Mouse (Mus musculus): ENCODE measurements around the gene Fbxw11.
"Not testable (repeated sequence)": the region's sequence is repeated elsewhere in the genome, so short reads cannot be mapped to it uniquely, and the experiment has no call there.

The Fbxw11 gene

DNA sequence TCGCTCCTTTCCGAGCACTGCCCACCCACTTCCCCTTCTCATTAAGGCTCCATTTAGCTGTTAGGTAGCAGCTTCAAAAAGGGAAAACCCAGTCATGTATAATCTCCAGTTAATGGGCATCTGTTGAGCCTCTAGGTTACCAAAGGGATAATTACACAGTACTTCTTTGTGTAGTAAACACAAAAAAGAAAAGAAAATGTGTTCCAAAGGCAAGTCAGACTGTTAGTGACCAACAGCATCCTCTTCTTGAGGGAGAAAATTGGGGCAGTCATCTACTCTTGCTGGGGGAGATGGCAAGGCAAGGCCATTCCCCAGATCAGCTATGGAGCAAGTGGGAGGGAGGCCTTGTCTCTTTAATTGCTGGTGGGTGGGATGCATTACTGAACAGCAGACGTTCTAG, 65.0 kb downstream of the Fbxw11 start:
- DNase-seq (ENCODE audit: low read depth, low spot score): no peak

DNA sequence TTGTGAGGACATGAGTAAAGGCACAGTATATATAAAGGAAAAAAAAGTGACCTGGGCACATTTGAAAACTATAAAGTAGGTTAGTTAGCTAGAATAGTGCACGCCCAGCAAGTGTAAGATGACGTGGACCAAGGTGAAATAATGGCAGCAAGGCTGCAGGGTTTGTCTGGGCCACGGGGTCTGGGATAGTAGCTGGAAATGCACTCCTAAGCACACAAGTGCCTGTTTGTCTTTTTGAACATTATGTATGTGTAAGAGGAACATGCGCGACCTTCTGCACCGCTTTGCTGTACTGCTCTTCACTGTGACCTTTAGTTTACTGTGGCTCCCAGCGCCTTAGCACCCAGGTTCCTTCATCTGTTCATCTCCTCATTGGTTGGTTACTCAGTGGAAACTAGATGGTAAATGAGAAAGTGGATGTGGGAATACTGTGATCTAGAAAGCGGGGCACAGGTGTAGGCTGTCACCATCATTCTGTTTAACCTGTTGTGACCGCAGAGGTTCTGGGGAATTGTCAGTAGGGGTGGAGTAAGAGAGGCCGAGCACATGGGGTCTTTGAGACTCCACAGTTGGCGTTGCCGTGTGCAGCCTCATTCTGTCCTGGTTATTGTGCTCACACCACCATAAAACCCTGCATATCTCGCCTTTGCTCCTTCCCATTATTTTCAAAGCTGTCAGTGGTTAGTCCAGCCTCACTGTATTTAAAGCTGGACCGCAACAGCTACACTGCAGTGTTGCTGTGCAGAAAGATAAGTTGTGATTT, 66.4 kb downstream of the Fbxw11 start:
- DNase-seq (ENCODE audit: low read depth, low spot score): no peak

DNA sequence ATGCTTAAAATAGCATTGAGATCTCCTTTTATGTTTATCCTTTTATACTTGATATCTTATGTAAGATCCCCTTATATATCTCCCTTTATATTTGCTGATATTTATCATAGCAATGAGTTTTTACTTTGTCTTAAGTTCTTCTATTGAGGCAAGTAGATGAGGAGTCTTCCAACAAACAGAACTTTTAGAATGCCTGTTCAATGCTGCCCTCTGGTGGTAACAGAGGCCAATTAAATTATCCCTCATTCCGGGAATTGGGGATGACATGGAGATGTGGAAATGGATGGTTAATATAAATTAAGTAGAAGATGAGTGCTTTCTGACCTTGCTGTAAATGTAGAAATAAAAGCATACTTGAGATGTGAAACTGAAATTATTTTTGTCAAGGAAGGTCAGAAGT, 67.0 kb downstream of the Fbxw11 start:
- DNase-seq (ENCODE audit: low read depth, low spot score): peak; percentile 64

DNA sequence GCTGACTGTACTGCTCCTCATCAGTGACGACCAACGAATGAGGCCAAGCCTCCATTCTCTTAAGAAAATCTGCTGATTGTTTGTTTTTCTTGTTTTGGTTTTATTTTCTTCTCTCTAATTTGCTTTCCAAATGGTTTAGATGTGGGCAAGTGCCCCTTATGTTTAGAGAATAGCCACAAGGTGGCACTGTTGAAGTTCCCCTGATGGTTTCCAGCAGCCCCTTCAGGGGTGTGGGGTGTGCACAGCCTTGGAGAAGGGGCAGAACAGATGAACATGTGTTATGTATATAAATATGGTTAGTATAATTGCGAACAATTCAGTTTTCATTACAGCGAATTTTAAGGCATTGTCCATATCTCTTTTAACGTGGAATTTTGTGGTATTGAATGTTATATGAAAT, 71.7 kb downstream of the Fbxw11 start:
- peak; percentile 51 for DNase-seq (ENCODE audit: low read depth, low spot score)

DNA sequence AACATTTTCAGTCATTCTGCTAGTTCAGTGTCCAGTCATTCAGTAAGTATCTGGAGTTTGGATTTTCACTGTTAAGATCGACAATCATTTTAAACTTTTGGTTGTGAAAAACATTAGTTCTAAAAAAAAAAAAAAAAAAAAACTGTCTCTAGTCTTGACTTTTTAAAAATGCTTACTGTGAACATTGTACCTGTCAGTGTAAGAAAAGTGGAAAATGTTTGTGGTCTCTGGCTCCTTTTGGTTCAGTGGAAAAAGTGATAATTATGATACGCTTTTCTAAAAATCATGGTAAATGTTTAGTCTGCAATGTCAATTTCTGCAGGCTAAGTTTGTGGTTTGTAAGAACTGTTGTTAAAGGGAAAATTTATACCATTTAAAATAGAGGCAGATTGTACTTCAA, 72.4 kb downstream of the Fbxw11 start:
- no peak for DNase-seq (ENCODE audit: low read depth, low spot score)

DNA sequence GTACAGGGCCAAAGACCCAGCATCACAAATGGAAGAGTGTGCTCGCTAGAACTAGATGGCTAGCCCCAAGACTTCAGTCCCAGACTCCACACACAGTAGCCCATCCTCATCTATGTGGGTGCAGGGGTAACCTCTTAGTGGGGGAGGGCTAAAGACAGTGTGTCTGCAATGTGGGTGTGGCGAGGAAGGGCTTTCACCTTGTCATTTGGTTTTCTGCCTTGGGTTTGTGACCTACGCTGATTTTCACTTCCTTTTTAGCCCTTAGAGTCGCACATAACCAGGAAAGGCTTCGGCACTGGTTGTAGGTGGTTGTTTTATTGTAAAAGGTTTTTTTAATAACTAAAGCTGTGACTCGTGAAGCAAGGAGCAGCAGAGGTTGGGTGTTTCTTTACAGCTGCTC, 73.0 kb downstream of the Fbxw11 start:
- no peak for DNase-seq (ENCODE audit: low read depth, low spot score)

DNA sequence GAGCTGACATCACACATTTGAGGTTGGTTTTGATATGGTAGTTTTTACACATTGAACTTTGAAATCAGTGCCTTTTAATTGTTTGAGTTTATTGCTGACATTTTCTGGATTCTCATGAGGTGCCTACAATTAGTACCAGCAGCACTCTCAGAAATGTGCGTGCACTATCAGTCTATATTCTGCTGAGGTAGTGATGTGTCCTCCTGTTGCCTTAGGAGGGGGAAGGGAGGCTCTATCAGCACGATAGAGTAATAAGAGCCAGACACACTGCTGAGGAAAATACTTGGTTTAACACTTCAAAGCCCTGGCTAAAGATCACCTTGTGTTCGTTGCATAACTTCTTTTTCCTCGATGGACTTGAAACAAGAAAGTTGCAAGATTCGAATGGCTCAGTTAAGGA, 73.4 kb downstream of the Fbxw11 start:
- no peak for DNase-seq (ENCODE audit: low read depth, low spot score)

DNA sequence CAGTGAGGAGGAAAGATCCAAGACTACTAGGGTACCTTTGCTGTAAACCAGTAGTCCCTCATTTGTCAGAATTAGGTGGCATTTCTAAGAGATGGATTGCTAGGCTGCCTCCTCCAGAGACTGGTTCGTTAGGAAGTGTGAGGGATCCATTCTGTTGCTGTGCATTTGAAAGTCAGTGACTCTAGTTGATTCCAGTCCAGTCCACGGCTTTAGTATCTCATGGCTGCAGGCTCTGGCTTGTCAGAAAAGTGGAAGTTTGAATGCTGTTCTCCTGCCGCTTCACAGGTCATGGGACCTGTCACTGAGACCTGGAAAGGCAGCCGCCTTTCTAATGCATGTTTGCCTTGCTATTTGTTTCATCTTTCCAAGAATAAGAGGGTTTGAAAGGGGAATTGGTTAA, 74.4 kb downstream of the Fbxw11 start:
- no peak for DNase-seq (ENCODE audit: low read depth, low spot score)

DNA sequence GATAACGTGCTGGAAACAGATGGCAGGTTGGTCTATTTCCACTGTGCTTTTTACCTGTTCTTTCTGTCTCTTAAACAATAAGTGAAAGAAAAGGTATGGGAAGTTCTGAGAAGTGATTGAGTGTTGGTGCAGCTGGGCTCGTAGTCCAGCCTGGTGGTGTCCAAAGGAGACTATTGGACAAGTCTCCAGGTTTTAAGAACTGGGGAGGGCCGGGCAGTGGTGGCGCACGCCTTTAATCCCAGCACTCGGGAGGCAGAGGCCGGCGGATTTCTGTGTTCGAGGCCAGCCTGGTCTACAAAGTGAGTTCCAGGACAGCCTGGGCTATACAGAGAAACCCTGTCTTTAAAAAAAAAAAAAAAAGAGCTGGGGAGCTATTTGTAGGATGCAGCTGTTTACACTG, 75.2 kb downstream of the Fbxw11 start:
- DNase-seq (ENCODE audit: low read depth, low spot score): not testable (repeated sequence)

DNA sequence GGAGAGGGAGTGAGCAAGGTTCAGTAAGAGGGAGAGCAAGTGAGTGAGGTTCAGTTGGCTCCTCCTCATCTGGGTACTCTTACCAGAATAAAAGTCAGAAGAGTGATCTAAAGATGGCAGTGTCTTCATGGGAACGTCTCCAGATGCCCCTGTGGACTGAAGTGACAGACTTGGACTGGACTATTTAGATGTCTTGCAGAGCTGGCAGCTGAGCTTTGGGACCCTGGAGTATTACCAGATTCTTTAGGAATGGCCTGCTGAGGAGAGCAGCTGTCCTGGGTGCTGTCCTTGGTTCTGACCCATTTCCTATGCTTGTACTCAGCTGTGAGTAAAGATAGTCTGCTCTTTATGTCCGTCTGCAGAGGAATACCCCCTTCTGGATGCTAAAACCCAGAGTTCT, 75.8 kb downstream of the Fbxw11 start:
- DNase-seq (ENCODE audit: low read depth, low spot score): peak; percentile 39

DNA sequence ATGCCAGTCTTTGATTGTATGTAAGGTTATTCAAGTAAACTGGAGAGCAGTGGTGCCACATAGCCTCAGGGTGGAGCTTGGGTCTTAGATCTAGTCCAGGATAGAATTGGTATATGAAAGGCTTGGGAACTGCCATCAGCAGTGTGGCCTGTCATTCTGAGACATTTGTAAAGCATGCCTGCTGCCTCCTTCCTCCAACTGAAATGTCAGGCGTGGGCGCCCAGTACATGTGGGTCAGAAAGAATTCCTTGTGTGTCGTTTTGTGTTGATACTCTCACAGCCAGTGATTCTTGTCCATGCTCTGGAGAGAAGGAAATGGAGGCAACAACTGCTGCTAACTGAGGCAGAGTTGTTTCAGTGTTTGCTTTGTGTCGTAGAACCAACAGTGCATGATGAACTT, 76.5 kb downstream of the Fbxw11 start:
- DNase-seq (ENCODE audit: low read depth, low spot score): no peak

DNA sequence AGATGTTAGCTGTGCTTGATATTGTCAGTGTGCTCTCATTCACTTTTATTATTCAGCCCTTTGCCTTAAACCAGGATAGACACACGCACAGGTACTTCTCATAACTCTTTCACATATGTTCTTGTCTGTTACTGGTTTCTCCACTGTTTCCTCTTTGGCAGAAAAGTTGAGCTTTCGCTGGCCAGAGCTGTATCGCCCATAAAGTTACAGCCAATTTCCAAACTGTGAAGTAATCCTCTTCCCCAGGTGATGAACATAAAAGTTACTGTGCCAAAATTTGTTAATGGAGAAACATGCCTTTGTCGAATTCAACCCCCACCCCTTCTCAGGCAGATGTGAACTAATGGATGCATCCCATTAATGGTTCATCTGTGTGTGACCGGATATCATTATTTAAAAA, 80.1 kb downstream of the Fbxw11 start:
- DNase-seq (ENCODE audit: low read depth, low spot score): no peak

DNA sequence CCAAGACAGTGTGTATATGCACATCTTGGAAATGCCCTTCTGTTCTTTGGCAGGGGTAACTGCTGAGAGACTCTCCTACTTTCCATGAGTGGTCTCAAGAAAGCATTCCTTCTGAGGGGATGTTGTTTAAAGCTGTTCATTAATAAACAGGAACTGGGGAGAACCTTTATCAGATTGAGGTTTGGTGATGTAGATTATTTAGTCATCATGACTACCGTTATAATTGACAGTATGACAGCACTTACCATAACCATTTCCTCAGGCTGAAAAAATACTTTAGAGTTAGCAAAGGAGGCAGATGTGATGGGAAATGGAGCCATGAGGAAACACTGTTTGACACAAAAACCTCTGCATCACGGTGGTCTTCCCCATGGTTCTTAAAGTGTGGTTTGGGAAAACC, 80.8 kb downstream of the Fbxw11 start:
- no peak for DNase-seq (ENCODE audit: low read depth, low spot score)

DNA sequence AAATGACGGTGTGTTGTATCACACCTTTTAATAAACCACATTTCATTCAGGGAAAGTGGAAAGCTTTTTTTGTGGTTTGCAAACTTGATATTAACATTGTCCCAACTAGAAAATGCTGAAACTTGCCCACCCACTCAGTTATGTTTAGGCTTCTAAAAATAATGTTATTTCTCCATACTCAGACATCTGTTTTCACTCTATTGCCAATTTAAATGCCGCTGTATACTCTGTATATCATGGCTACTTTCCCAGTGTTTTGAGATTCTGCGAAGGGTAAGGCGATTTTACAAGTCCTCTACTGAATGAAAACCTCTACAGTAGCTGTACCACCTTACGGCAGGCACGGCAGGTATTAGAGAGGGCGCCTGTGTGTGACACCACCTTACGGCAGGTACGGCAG, 82.6 kb downstream of the Fbxw11 start:
- DNase-seq (ENCODE audit: low read depth, low spot score): no peak

DNA sequence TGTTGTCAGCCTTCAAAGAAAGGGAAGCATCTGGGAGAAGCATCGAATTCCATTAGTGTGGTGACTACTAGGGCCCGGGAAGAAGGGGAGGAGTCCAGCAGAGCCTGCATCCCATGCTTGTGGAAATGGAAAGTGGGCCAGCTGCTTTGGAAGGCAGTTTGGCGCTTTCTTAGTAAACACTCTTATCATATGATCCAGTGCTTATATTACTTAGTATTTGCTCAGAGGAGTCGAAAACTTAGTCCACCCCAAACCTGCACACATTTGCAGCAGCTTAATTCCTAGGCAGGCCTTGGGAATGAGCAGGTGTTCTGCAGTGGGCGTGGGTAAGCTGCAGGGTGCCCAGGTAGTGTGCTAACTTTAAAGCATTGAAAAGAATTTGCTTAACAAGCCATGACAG, 89.9 kb downstream of the Fbxw11 start:
- DNase-seq (ENCODE audit: low read depth, low spot score): no peak

DNA sequence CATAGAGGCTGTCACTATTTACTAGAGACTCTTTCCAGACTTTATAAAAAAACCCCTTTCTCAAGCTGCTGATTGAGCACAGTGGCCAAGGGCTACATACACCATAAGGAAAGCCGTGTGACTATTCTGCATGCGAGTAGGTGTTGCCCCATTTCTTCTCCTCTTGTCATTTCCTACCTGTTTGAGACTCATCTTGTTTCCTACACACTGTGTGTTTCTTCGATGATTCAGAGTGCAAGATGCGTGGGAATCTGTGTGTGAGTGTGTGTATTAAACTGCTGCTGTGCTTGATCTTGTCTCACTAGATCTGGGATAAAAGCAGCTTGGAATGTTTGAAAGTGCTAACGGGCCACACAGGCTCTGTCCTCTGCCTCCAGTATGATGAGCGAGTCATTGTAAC, 90.7 kb downstream of the Fbxw11 start:
- no peak for DNase-seq (ENCODE audit: low read depth, low spot score)

DNA sequence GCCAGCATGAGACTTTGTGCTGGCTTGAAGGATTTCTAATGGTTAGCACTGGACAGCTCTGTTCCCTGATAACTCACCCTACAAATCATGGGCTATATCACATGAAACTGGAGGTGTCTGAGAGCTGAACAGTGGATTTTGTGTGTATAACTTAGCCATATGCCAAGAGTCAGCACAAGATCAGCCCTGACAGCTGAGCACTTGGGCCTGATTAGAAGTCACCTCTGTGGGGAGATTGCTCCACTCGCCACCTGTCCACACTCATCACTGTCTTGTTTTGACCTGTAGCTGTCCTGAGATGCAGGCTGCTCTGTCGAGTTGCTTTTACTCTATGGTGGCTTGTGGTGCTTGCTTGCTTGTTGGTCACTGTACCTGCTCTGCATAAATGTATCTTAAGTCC, 93.8 kb downstream of the Fbxw11 start:
- DNase-seq (ENCODE audit: low read depth, low spot score): peak; percentile 21

DNA sequence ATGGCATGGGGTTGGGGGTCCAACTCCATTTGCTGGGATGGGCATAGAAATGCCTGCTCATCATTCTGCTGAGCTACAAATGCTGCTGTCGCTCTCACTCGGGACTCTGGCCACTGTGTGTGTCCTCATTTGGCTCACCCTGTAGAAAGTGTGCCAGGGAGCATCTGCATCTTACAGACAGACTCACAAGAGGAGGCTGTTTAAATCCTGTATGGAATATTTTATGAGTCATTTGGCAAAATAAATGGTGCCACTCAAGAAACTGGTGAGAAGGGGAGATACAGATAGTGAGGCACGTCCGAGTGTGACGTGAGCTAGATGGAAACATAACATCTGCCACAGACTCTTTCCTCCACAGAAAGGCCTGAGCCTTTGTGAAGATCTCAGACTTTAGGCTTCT, 95.2 kb downstream of the Fbxw11 start:
- no peak for DNase-seq (ENCODE audit: low read depth, low spot score)

DNA sequence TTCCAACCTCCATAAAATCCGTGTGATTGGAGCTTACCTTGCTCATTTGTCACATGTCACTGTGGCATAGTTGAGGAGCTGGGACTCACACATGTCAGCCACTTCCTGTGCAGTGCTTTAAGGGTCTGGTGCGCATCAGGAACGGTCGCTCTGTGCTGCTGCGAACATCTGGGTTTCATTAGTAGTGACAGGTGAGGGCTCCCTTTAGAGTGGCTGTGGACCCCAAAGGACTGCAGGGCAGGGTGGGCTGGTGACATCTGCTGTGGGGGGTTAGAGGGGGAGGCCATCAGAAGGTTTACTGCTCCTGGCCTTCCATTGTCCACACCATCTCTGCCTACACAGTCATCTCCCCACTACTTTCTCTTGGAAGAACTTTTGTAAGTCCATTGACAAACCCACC, 101.4 kb downstream of the Fbxw11 start:
- peak; percentile 35 for DNase-seq (ENCODE audit: low read depth, low spot score)

DNA sequence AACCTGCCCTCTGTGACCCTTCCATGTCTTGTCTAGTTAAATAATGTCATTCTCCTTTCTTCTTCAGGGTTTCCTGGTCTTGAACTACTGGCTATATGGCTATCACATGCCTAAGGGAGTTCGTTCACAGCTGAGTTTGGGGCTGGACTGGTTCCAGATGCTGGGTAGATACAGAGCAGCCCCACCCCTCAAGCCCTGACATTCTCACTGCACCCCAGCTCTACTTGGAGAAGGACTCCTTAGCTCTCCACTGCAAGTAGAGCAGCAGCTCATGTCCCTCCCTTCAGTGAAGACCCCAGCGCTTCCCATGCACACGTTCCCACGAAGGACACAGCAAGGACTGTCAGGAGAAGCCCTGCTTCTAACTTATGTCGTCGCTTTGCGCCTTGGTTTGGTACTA, 101.9 kb downstream of the Fbxw11 start:
- DNase-seq (ENCODE audit: low read depth, low spot score): no peak

DNA sequence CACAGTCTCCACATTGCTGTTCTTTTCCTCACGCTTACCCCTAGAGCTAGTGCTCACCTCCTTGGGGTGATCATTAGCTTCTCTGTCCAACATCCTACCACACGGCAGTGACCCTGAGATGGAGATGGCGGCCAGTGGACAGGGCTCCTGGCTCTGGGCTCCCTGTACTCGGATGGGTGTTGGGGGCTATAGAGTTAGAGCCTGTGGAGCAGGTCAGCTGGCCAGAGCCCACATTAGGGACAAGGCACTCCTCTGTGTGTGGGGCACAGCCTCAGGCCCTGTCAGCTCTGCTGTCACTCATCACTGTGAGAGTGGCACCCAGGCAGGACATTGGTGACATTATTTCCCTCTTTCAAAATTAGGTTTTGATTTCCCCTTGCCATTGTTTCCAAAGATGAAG, 102.9 kb downstream of the Fbxw11 start:
- no peak for DNase-seq (ENCODE audit: low read depth, low spot score)

DNA sequence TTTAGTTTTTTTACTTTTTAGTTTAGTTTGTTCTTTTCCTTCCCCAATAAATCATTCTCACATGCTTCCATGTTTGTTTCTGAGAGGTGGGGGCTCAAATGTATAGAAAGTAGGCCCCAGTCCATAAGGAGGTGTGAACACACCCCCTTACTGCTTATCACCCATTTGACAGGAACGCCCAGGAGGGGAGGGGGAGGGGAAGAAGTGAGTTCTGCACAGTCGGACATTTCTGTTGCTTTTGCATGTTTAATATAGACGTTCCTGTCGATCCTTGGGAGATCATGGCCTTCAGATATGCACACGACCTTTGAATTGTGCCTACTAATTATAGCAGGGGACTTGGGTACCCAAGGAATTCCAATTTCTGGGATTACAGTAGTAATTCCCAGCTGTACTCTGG, 103.5 kb downstream of the Fbxw11 start:
- DNase-seq (ENCODE audit: low read depth, low spot score): no peak

DNA sequence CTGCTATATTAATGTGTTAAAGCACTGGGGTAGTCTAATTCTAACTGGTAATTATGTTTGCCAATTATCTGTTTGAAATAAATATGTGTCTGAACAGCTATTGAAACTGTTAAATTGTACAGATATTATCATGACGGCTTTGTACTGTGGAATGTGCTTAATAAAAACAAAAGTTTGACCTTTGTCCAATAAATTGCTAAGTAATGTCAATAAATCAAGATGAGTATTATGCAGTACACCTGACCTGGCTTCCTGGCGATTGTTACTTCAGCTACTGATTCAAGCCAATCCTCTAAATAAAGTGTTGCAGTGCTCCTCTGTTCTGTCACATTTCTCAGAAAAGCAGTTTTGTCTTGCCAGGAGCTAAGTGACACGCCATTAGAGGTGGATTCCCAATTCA, 104.0 kb downstream of the Fbxw11 start:
- no peak for DNase-seq (ENCODE audit: low read depth, low spot score)

DNA sequence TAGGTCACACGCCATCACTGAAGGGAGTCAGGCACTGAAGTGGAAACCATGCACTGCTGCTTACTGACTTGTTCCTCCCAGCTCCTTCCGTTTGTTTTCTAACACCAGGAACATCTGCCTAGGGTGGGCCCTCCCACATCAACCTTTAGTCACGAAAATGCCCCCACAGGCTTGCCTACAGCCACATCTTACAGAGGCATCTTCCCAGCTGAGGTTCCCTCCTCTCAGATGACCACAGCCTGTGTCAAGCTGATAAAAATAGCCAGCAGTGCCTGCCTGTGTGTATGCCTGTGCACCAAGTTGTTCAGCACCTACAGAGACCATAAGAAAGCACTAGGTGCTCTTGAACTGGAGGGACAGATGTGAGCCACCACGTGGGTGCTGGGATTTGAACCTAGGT, 106.3 kb downstream of the Fbxw11 start:
- no peak for DNase-seq (ENCODE audit: low read depth, low spot score)
